Comparison of ENCODE assay signal across 8 mouse cellular contexts in genomic region chr15:81190630-81191178, GRCm38 (mm10). TPM values are rescaled to one million over a fixed set of nuclear protein-coding genes. Genes with fewer than 3 reads are reported as not detected.
A peak's percentile ranks its signal among the peaks of the same experiment; 100 is the strongest.
DNase-seq lines count a peak whose midpoint lies in the region; ATAC-seq lines count a peak whose summit lies in the region.

Gene Mrtfa (minus strand): TSS chr15:81190757.

- H3K27ac ChIP-seq in heart, embryonic 14.5 days (replicated peaks in 1 of 2; ENCODE audit: control insufficient read depth in 1 of 2, insufficient read depth in 1 of 2, low read depth in 2 of 2, low read length in 2 of 2) = peak within 1 kb of the TSS; percentile 61 to 62; a peak in 3 of 4 replicates
- H3K27ac ChIP-seq in liver, embryonic 13.5 days = peak within 1 kb of the TSS; percentile 36; the same call in 1 of the 2 replicates
- H3K27ac ChIP-seq in stomach, embryonic 16.5 days (ENCODE audit: low read length) = peak within 1 kb of the TSS; percentile 83

- H3K27me3 ChIP-seq in heart, embryonic 14.5 days (ENCODE audit: control insufficient read depth, insufficient read depth, low read length) = no peaks in the 10 kb centered on the region
- no peaks in the 10 kb centered on the region for H3K27me3 ChIP-seq in liver, embryonic 13.5 days
- H3K27me3 ChIP-seq in stomach, embryonic 16.5 days (ENCODE audit: control insufficient read depth, insufficient read depth, low read length) = no peaks in the 10 kb centered on the region

- under 1% methylated on average over 48 of the region's 48 CpGs for WGBS in heart, embryonic 14.5 days
- under 1% methylated on average over 48 of the region's 48 CpGs for WGBS in liver, embryonic 13.5 days (ENCODE audit: insufficient replicate concordance)
- WGBS in stomach, embryonic 16.5 days = under 1% methylated on average over 47 of the region's 48 CpGs

- peak within 1 kb of the TSS; percentile 93 for H3K9ac ChIP-seq in heart, embryonic 14.5 days (ENCODE audit: low read length)
- peak within 1 kb of the TSS; percentile 87 for H3K9ac ChIP-seq in liver, embryonic 13.5 days
- H3K9ac ChIP-seq in stomach, embryonic 16.5 days (ENCODE audit: low read length) = peak within 1 kb of the TSS; percentile 94

- no peaks in the 10 kb centered on the region for H3K36me3 ChIP-seq in heart, embryonic 14.5 days (ENCODE audit: control insufficient read depth, insufficient read depth, low read length)
- no peaks in the 10 kb centered on the region for H3K36me3 ChIP-seq in liver, embryonic 13.5 days
- no peaks in the 10 kb centered on the region for H3K36me3 ChIP-seq in stomach, embryonic 16.5 days (ENCODE audit: control insufficient read depth, insufficient read depth, low read length)

- no peaks in the 10 kb centered on the region for H3K9me3 ChIP-seq in heart, embryonic 14.5 days (ENCODE audit: control insufficient read depth, low read length)
- H3K9me3 ChIP-seq in liver, embryonic 13.5 days (replicated peaks) = no peaks in the 10 kb centered on the region
- no peaks in the 10 kb centered on the region for H3K9me3 ChIP-seq in stomach, embryonic 16.5 days (replicated peaks; ENCODE audit: control insufficient read depth, low read length)

- H3K4me3 ChIP-seq in heart, embryonic 14.5 days (ENCODE audit: control insufficient read depth in 1 of 2, insufficient read depth in 1 of 2, low read depth in 1 of 2, low read length in 2 of 2) = peak within 1 kb of the TSS; percentile 76 to 90
- peak within 1 kb of the TSS; percentile 88 for H3K4me3 ChIP-seq in liver, embryonic 13.5 days (replicated peaks)
- peak within 1 kb of the TSS; percentile 94 for H3K4me3 ChIP-seq in stomach, embryonic 16.5 days (replicated peaks; ENCODE audit: low read length)

- peak; percentile 98 for ATAC-seq in CD4-positive, CD25-positive, alpha-beta regulatory T cell, adult 4 months
- peak; percentile 99 for ATAC-seq in heart, embryonic 14.5 days (ENCODE audit: insufficient number of reproducible peaks, insufficient read depth, low FRiP score, low read depth)
- ATAC-seq in liver, embryonic 13.5 days (ENCODE audit: low read depth) = peak; percentile 98
- peak; percentile 99 for ATAC-seq in stomach, embryonic 16.5 days (ENCODE audit: insufficient read depth, low FRiP score)

- peak within 1 kb of the TSS; percentile 86 for H3K4me2 ChIP-seq in heart, embryonic 14.5 days (ENCODE audit: low read length)
- H3K4me2 ChIP-seq in liver, embryonic 13.5 days = peak within 1 kb of the TSS; percentile 99
- peak within 1 kb of the TSS; percentile 83 for H3K4me2 ChIP-seq in stomach, embryonic 16.5 days (ENCODE audit: low read depth, low read length)

- peak; percentile 92 for DNase-seq in c-Kit-negative CD71-positive TER-119-positive erythroid progenitor cells, embryonic 14.5 days (ENCODE audit: low read depth, low spot score)
- DNase-seq in fibroblast of lung, adult 2 months (ENCODE audit: low read depth) = peak; percentile 100
- peak; percentile 100 for DNase-seq in kidney, postnatal 14 days
- DNase-seq in liver, embryonic 13.5 days = peak; percentile 97
- DNase-seq in neural tube, embryonic 10.5 days (ENCODE audit: extremely low spot score, low spot score) = peak; percentile 99

- peaks cover 0 to 18% of the 10 kb centered on the region in 2 experiments; a peak in 2 of 4 replicates for H3K4me1 ChIP-seq in heart, embryonic 14.5 days (ENCODE audit: control insufficient read depth in 2 of 2, insufficient read depth in 2 of 2, low read length in 2 of 2)
- peaks cover 28% of the 10 kb centered on the region for H3K4me1 ChIP-seq in liver, embryonic 13.5 days (replicated peaks)
- peaks cover 21% of the 10 kb centered on the region for H3K4me1 ChIP-seq in stomach, embryonic 16.5 days (ENCODE audit: control insufficient read depth, insufficient read depth, low read length)

RNA-seq across cellular contexts. Expression of gene Mrtfa, which starts in this region (rescaled TPM):
- 10 to 100 TPM; 41.0 to 78.2 TPM for polyA plus RNA-seq in CD4-positive, CD25-positive, alpha-beta regulatory T cell, adult 4 months (2017; shearing (Covaris generic))
- 14.4 and 14.7 TPM in 2 replicates for polyA plus RNA-seq in heart, embryonic 14.5 days (2014; fragmentation: Nextera tagmentation; extraction: Ambion mirVana)
- polyA plus RNA-seq in liver, embryonic 13.5 days (2015; fragmentation: Nextera tagmentation; extraction: Ambion mirVana) = 3.9 and 4.9 TPM in 2 replicates
- 25.4 and 26.2 TPM in 2 replicates for polyA plus RNA-seq in stomach, embryonic 16.5 days (2015; fragmentation: Nextera tagmentation; extraction: Ambion mirVana)

Comparison
In these comparisons a context has a peak if more than half of its experiments do, and no peak if none do; other contexts are left out.
1. Peak in every context shown above with its lines: DNase-seq, ATAC-seq, H3K4me3 ChIP-seq and H3K27ac ChIP-seq.